Mouse (Mus musculus): ENCODE data around the gene Ocm.
"Not testable (repeated sequence)": the region's sequence is repeated elsewhere in the genome, so short reads cannot be mapped to it uniquely, and the experiment has no call there.

The Ocm gene

GRCm38 (mm10) chr5:144026620-144027263 is at the start of gene Ocm:
Ocm (minus strand) TSS chr5:144026670.
- no peak for DNase-seq (ENCODE audit: low read depth, low spot score)

DNA sequence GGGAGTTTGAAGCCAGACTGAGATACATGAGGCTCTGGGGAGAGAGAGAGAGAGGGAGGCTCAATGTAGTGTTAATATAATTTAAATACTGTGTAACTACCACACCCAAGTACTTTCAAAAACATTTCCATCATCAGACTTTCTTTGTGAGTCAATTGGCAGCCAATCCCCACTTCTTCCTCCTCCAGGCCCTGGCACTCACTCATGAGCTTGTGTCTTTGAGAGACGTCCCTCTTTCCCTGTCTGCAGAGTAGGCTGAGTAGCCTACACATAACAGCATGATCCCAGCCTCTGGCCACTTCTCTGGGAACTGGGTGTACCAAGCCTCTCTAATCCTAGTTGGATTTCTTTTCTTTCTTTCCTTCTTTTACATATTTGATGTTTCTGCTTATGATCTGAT is 44.8 kb upstream of the Ocm start:
- no peak for DNase-seq (ENCODE audit: low read depth, low spot score)

DNA sequence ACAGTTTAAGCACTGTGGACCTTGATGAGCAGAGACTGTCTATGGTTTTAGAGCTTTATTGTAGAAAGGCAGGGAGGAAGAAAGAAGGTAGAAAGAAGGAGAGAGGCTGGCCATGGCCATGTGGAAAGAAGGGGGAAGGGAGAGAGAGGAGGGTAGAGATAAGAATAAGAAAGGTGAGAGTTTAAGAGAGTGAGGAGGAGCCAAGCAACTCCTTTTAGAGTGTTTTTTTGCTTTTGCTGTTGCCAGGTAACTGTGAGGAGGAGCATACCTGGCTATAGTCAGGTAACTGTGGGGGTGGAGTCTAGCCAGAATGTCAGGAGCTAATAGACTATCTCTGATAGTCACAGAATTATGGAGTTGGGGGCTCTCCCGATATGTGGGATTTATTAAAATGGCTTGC is 43.6 kb upstream of the Ocm start:
- DNase-seq (ENCODE audit: low read depth, low spot score): no peak

GRCm38 (mm10) chr5:144066036-144066435 is 39.6 kb upstream of the Ocm start:
- no peak for DNase-seq (ENCODE audit: low read depth, low spot score)

DNA sequence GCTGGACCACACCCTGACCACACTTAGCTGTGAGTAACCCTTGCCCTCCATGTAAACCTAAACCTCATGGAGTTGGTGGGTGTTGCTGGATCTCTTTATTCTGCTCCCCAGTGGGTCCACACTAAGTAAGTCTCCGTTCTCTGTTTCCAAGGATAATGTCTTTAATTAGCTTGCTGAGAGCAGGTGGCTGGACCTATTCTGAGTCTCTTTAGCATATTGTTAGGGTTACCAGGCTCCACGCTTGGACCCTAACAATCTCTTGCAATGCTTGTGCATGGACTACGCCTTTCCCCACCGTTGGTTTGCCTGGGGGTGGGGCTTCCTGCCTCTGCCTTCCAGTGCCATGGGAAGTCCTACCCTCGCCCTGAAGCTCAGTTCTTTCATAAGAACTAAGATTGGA is 37.6 kb upstream of the Ocm start:
- no peak for DNase-seq (ENCODE audit: low read depth, low spot score)

DNA sequence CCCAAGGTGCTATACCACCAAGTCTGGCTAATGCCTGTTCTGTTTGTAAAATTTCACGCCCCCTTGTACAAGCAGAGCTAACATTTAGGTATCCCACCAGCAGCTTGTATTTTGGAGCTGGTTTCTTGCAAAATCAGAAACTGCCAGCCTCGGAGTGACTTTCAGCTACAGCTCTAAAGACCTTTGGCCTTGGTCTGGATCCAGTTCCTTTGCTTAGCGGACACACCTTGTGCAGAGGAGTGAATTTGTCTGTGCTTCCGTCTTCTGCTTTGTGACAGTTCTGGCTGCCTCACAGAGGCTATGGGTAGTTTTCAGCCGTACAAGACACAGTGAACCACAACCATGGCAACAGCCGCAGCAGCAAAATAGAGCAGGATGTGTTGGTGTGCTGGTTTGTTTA is 27.9 kb upstream of the Ocm start:
- DNase-seq (ENCODE audit: low read depth, low spot score): no peak

GRCm38 (mm10) chr5:144053450-144053849 is 27.0 kb upstream of the Ocm start:
- no peak for DNase-seq (ENCODE audit: low read depth, low spot score)

GRCm38 (mm10) chr5:144051268-144051667 is 24.8 kb upstream of the Ocm start:
- no peak for DNase-seq (ENCODE audit: low read depth, low spot score)

GRCm38 (mm10) chr5:144049881-144050280 is 23.4 kb upstream of the Ocm start:
- DNase-seq (ENCODE audit: low read depth, low spot score): no peak

DNA sequence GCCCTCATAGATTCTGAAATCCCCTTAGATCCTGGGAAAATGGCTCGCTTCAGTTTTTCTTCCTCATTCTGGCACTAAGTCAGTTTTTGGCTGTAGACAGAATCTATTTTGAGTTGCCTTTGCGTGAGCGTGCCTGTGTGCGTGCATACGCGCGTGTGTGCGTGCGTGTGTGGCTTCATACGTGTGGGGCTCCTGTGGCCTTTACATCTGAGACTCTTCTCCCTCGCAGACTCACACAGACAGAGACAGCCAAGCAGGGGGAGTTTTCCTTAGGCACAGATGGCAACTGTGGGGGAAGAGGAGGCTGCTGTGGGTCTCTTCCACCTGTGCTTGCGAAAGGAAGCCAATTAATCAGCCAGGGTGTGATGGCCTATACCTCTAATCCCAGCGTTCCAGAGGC is 20.9 kb upstream of the Ocm start:
- no peak for DNase-seq (ENCODE audit: low read depth, low spot score)

GRCm38 (mm10) chr5:144043166-144043565 is 16.7 kb upstream of the Ocm start:
- DNase-seq (ENCODE audit: low read depth, low spot score): no peak

DNA sequence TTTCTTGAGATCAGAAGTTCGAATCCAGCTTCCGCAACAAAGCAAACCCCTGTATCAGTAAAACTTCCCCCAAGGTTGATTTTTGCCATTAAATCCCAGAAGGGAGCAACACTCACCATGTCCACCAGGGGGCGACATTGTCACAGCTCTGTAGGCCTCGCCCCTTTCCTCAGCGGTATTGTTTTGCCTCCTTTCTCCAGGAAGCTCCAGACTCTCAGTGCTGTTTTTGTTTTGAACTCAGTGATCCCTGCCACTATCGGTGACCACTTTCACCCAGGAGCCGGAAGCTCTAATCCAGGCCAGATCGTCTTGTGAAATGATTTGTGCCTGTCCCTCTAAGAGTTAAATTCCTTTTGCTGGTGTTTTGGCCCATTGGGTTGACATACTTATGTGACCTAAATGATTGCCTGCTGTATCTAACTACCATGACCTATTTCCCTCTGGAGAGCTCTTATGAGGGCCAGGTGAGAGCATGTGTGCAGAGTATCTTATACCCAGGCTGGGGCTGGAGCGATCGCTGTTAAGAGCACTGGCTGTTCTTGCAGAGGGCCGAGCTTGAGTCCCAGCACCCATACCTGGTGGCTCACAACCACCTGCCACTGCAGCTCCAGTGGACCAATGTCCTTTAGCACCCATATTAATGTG is 14.4 kb upstream of the Ocm start:
- peak; percentile 54 for DNase-seq (ENCODE audit: low read depth, low spot score)

- DNase-seq (ENCODE audit: low read depth, low spot score): no peak
These were observed 13.4 kb upstream of the Ocm start for GRCm38 (mm10) chr5:144039886-144040285.

DNA sequence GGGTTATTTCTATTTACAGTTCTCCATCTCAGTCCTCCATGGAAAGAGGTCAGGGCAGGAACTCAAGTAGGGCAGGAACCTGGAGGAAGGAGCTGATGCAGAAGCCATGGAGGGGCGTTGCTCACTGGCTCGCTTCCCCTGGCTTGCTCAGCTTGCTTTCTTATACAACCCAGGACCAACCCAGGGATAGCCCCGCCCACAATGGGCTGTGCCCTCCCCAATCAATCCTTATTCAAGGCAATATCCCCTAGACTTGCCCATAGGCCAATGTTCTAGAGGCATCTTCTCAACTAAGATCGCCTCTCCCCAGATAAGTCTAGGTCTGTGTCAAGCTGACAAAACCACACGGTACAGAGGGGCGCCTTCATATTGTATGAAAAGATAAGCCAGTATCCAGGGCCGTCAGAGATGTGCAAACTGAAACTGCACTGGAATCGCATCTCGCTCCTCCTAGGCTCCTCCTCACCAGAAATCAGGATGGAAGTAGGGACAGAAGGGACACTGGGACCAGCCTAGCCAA is 12.7 kb upstream of the Ocm start:
- no peak for DNase-seq (ENCODE audit: low read depth, low spot score)

GRCm38 (mm10) chr5:144036952-144037351 is 10.5 kb upstream of the Ocm start:
- DNase-seq (ENCODE audit: low read depth, low spot score): no peak

- DNase-seq (ENCODE audit: low read depth, low spot score): no peak
These were observed 8.1 kb upstream of the Ocm start for GRCm38 (mm10) chr5:144034567-144034966.

DNA sequence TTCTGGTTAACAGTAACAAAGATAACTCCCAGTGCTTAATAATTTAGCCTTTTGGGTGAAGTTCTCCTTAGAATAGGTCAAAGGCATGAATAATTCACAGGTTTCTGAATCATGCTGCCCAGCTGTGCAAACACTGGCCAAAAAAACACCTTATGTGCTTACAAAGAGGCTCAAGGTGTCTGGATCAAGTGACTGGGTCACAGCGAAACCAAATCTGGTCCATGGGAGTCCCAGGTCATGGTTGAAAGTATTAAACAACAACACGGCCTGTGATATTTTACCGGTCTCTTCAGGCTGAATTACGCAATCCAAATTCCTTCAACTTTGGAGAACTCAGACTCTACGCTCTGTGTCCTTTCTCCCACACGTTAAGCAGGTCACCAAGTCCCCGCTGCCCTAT is 6.0 kb upstream of the Ocm start:
- DNase-seq (ENCODE audit: low read depth, low spot score): no peak

DNA sequence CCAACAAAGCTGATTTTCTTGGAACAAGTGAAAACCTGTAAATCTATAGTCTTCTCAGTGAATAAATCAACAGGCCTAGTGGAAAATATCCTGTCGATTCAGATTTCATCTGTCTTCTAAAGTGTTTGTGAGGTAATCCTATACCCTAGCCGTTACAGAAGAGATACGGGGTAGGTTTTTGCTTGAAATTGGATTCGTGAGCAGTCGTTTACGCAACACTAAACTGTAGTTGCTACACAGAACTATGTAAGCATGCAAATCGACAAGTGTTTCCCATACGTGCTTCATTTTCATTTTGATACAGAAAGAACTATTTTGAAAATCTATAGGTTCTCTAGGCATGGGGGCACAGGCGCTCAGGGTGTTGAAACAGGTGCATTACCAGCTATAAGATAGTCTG is 10.6 kb downstream of the Ocm start:
- no peak for DNase-seq (ENCODE audit: low read depth, low spot score)

DNA sequence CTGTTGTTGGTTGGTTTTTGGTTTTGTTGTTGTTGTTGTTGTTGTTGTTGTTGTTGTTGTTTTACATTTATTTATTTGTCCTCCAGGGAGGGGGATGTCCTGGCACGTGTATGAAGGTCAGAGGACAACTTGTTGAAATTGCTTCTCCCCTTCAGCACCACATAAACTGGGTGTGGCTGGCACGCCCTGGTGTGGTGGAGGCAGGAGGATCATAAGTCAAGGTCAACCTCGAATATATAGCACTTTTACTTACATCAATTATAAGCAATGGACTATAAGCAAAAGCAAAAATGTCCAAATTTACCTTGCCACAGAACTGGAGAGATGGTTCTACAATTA is 11.2 kb downstream of the Ocm start:
- no peak for DNase-seq (ENCODE audit: low read depth, low spot score)

DNA sequence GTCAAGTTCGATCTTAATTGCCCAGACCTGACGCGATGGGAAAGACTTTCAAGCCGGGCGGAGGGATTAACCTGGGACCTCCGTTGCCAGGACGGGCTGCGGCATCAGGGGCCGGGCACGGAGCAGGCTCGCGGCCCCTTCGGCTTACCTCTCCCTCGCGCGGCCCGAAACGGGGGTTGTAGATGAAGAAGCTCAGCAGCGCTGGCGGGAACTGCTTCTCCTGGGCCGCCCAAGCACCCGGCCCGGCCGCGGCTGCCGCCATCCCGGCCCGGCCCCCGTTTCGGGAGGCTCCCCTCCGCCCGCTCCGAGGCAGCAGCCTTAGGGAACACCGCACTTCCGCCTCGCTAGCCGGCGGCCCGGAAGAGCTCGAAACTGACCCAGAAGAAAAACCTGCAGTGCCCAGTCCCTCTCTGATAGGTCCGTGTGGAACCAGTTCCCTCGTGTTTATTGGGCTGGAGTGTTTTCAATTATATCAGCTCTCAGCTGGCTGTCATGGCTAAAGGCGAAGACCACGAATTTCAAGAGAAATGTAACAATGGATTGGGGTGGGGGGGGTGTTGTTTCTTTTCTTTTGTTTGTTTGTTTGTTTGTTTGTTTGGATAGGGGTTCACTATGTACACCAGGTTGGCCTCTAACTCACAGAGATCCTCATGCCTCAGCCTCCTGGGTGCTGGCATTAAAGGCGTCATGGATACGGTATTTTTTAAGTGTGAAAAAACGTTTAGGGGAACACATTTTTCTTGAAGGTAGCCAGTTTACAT is 11.7 kb downstream of the Ocm start, which contains the start of gene Ccz1:
Gene Ccz1, minus strand, starts transcription at position 327 of the 761 bp plus-strand sequence.
- peak; percentile 67 for DNase-seq (ENCODE audit: low read depth, low spot score)

DNA sequence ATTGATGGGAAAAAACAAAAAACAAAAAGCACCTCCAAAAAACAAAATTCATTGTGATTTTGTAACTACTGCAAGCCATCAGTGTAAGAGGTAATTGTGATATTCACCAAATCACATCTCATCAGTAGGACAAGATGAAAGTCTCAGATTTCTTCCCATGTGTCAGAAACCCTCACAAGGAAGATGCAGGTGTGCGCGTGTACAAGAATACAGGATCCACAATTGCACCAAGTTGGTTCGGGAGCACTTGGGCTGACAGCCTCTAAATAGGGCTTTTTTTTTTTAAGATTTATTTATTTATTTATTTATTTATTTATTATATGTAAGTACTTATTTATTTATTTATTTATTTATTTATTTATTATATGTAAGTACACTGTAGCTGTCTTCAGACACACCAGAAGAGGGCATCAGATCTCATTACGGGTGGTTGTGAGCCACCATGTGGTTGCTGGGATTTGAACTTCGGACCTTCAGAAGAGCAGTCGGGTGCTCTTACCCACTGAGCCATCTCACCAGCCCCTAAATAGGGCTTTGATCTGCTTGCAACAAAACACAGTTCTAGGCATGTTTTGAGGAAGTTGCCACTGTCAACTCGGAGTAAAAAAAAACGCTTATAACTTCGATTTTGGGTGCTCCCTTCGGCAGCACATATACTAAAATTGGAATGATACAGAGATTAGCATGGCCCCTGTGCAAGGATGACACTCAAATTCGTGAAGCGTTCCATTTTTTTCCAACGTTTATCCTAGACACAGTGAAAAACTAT is 12.9 kb downstream of the Ocm start:
- not testable (repeated sequence) for DNase-seq (ENCODE audit: low read depth, low spot score)

Measured in embryo, embryonic 11.5 days (tissue).